Mouse (Mus musculus): ENCODE measurements around the gene D430041D05Rik. TPM values are rescaled to one million over a fixed set of nuclear protein-coding genes. Genes with fewer than 3 reads are reported as not detected.

D430041D05Rik gene
- total and polyA plus RNA-seq, 2 experiments from 2014 or later: 7.9 to 47.6 TPM

DNA sequence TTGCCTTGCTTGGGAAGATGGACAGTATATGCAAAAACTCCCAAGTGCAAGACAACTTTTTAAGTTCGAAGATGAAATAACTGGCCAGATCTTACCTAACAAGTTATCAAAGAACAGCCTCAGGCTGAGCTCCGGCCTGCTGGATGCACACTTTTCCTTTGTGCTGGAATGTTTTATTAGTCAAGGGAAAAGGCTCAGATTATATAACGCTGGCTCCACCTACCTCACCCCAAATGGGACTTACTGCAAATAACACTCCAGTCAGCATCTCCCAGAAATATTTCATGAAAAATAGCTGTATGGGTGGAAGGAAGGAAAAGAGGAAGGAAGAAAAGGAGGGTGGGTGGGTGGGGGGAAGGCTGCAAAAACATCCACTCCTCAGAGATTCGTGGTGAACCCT lies 54.3 kb downstream of the D430041D05Rik start:
- DNase-seq (ENCODE audit: low spot score): no peak
- WGBS: 77% methylated on average over 4 of the region's 4 CpGs
- no peak for ATAC-seq (ENCODE audit: low FRiP score)
- no peak overlapping the region for H3K27ac ChIP-seq (ENCODE audit: low read depth, low read length)
- H3K9ac ChIP-seq (replicated peaks; ENCODE audit: low read length, poor library complexity, severe bottlenecking): no peak overlapping the region
- H3K4me1 ChIP-seq (ENCODE audit: insufficient read depth, low read length): 0 out of 2 replicates have a peak, but pooled peaks cover 6% of the 10 kb centered on the region
- H3K9me3 ChIP-seq (ENCODE audit: low read length): no peaks in the 10 kb centered on the region
- H3K36me3 ChIP-seq (ENCODE audit: insufficient read depth, low read length): no peaks in the 10 kb centered on the region
- no peak overlapping the region for H3K4me3 ChIP-seq (ENCODE audit: low read depth, low read length)
- no peak for TF ChIP-seq CTCF (IDR thresholded peaks at IDR 0.05)
- no peak overlapping the region for H3K4me2 ChIP-seq (ENCODE audit: low read depth, low read length, poor library complexity, severe bottlenecking)
- H3K27me3 ChIP-seq (ENCODE audit: insufficient read depth, low read length): no peaks in the 10 kb centered on the region

DNA sequence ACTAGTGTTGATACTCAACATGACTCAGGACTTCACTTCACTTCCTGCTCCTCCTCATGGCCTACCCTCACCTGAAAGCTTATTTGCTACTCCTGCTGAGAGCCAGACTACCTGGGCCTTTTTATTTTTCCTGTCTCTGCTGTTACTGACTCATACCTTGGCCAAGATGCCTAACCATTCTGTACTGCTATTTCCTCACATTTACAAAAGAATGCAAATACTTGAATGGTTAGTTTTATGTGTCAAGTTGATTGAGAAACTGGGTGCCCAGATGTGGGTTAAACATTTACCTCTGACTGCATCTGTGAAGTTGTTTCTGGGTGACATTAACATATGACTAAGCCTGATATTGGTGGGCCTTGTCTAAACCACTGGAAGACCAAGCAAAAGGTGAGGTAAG lies 56.7 kb downstream of the D430041D05Rik start:
- ATAC-seq (ENCODE audit: low FRiP score) (no peak), DNase-seq (ENCODE audit: low spot score) (no peak)
- H3K4me2 ChIP-seq (ENCODE audit: low read depth, low read length, poor library complexity, severe bottlenecking): no peak overlapping the region
- no peaks in the 10 kb centered on the region for H3K36me3 ChIP-seq (ENCODE audit: insufficient read depth, low read length)
- no peak overlapping the region for H3K27ac ChIP-seq (ENCODE audit: low read depth, low read length)
- TF ChIP-seq CTCF (IDR thresholded peaks at IDR 0.05): no peak
- no peaks in the 10 kb centered on the region for H3K9me3 ChIP-seq (ENCODE audit: low read length)
- 0 out of 2 replicates have a peak, but pooled peaks cover 6% of the 10 kb centered on the region for H3K4me1 ChIP-seq (ENCODE audit: insufficient read depth, low read length)
- H3K9ac ChIP-seq (replicated peaks; ENCODE audit: low read length, poor library complexity, severe bottlenecking): no peak overlapping the region
- H3K4me3 ChIP-seq (ENCODE audit: low read depth, low read length): no peak overlapping the region
- no peaks in the 10 kb centered on the region for H3K27me3 ChIP-seq (ENCODE audit: insufficient read depth, low read length)

DNA sequence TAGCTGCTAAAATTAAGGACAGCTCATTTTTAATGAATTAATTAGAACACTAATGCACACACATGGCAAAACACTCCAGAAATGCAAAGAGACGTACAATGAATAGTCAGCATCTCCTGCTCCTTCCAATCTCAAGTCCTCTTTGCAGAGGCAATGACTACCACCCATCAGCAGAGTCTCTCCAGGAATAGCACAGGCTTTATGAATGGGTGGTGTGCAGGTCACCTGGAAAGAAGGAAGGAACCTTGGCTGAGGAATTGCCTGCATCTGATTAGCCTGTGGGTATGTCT lies 58.7 kb downstream of the D430041D05Rik start:
- Histone ChIP-seq H3K27ac (ENCODE audit: low read depth, low read length) (no peak overlapping the region), H3K4me2 (ENCODE audit: low read depth, low read length, poor library complexity, severe bottlenecking) (no peak overlapping the region), H3K9me3 (ENCODE audit: low read length) (no peaks in the 10 kb centered on the region), H3K9ac (replicated peaks; ENCODE audit: low read length, poor library complexity, severe bottlenecking) (no peak overlapping the region), H3K4me3 (ENCODE audit: low read depth, low read length) (no peak overlapping the region), H3K4me1 (ENCODE audit: insufficient read depth, low read length) (0 out of 2 replicates have a peak, but pooled peaks cover 6% of the 10 kb centered on the region), H3K36me3 (ENCODE audit: insufficient read depth, low read length) (no peaks in the 10 kb centered on the region), H3K27me3 (ENCODE audit: insufficient read depth, low read length) (no peaks in the 10 kb centered on the region)
- DNase-seq (ENCODE audit: low spot score): no peak
- no peak for ATAC-seq (ENCODE audit: low FRiP score)
- TF ChIP-seq CTCF (IDR thresholded peaks at IDR 0.05): no peak
- 65% methylated on average over 1 of the region's 1 CpGs for WGBS

DNA sequence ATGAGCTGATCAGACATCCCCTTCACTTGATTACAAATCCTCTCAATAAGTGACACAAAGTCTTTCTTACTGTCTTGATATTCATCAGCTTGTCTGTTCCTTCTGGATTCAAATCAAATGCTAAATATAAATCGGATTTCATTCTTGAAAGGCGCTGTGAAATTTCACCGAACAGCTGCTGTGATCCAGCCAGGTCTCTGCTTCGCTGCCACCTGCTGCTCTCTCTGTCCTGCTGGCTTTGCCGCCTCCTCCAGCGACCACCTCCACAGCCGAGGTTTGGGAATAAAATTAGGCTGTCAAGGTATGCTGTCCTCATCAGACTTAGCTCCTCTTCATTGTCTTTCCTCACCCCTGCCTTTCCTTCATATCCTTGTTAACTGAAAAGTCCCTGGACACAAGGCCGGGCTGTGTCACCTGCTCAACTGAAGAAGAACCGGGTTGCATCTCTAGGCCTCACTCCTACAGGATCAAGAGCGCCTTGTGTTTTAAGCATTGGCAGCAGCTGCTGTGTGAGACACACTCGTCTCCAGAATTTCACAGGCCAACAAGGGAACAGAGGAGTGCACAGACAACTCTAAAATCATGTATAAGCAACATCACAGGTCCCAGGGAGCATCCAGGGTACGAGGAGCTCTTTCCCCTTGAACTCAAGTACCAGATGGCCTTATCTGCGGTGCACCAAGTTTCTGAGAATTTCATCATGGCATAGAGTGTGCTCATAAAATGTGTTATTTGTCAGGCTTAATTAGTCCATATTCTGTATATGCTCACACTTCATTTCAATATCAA lies 59.2 kb downstream of the D430041D05Rik start:
- Histone ChIP-seq H3K4me3 (ENCODE audit: low read depth, low read length) (no peak overlapping the region), H3K27me3 (ENCODE audit: insufficient read depth, low read length) (no peaks in the 10 kb centered on the region), H3K4me2 (ENCODE audit: low read depth, low read length, poor library complexity, severe bottlenecking) (no peak overlapping the region), H3K27ac (ENCODE audit: low read depth, low read length) (no peak overlapping the region), H3K9ac (replicated peaks; ENCODE audit: low read length, poor library complexity, severe bottlenecking) (no peak overlapping the region), H3K9me3 (ENCODE audit: low read length) (no peaks in the 10 kb centered on the region), H3K36me3 (ENCODE audit: insufficient read depth, low read length) (no peaks in the 10 kb centered on the region), H3K4me1 (ENCODE audit: insufficient read depth, low read length) (0 out of 2 replicates have a peak, but pooled peaks cover 6% of the 10 kb centered on the region)
- no peak for ATAC-seq (ENCODE audit: low FRiP score)
- no peak for DNase-seq (ENCODE audit: low spot score)
- 71% methylated on average over 13 of the region's 13 CpGs for WGBS
- TF ChIP-seq CTCF (IDR thresholded peaks at IDR 0.05): no peak

DNA sequence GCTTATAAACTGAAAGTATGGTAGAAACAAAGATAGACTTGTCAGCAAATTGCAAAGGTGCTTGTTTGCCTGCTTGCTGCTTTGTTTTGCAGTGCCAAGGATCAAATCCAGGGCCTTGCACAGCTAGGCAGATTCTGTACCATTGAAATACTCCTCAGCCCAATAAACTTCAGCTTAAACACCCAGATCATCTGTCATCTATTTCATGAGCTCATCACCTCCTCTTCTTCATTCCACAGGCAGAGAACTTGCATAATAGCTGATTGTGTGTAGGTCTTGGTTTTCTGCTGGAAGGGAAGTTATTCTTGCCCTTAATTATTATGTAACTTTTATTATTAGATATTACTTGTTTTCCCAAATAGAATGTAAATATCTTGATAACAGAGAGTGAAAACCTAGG lies 73.2 kb downstream of the D430041D05Rik start:
- ATAC-seq (ENCODE audit: low FRiP score) (no peak), DNase-seq (ENCODE audit: low spot score) (no peak)
- no peaks in the 10 kb centered on the region for H3K9me3 ChIP-seq (ENCODE audit: low read length)
- H3K4me1 ChIP-seq (ENCODE audit: insufficient read depth, low read length): no peaks in the 10 kb centered on the region
- no peak overlapping the region for H3K4me3 ChIP-seq (ENCODE audit: low read depth, low read length)
- no peak overlapping the region for H3K9ac ChIP-seq (replicated peaks; ENCODE audit: low read length, poor library complexity, severe bottlenecking)
- H3K36me3 ChIP-seq (ENCODE audit: insufficient read depth, low read length): no peaks in the 10 kb centered on the region
- no peak overlapping the region for H3K4me2 ChIP-seq (ENCODE audit: low read depth, low read length, poor library complexity, severe bottlenecking)
- TF ChIP-seq CTCF (IDR thresholded peaks at IDR 0.05): no peak
- H3K27me3 ChIP-seq (ENCODE audit: insufficient read depth, low read length): no peaks in the 10 kb centered on the region
- no peak overlapping the region for H3K27ac ChIP-seq (ENCODE audit: low read depth, low read length)

DNA sequence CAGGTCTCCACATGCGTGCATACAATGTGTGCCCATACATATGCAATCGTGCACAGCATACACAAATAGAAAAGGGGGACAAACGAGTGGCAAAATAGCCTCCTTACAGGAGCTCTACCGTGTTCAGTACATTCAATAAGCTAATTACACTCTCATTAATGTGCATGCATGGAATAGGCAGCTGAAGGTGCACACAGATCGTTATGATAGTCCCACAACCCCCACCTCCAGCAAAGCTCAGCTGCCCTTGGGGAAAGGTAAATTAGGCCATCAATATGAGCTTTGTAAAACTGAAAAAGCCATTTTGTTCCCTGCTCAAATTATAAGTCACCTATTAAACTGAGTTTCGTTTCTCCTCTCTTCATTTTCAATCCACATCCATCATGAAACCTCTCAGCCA lies 75.0 kb downstream of the D430041D05Rik start:
- no peaks in the 10 kb centered on the region for H3K9me3 ChIP-seq (ENCODE audit: low read length)
- no peak for ATAC-seq (ENCODE audit: low FRiP score)
- 62% methylated on average over 6 of the region's 6 CpGs for WGBS
- no peak overlapping the region for H3K4me3 ChIP-seq (ENCODE audit: low read depth, low read length)
- no peak overlapping the region for H3K27ac ChIP-seq (ENCODE audit: low read depth, low read length)
- no peak overlapping the region for H3K9ac ChIP-seq (replicated peaks; ENCODE audit: low read length, poor library complexity, severe bottlenecking)
- H3K4me2 ChIP-seq (ENCODE audit: low read depth, low read length, poor library complexity, severe bottlenecking): no peak overlapping the region
- DNase-seq (ENCODE audit: low spot score): peak; percentile 25
- no peaks in the 10 kb centered on the region for H3K4me1 ChIP-seq (ENCODE audit: insufficient read depth, low read length)
- TF ChIP-seq CTCF (IDR thresholded peaks at IDR 0.05): no peak
- no peaks in the 10 kb centered on the region for H3K27me3 ChIP-seq (ENCODE audit: insufficient read depth, low read length)
- H3K36me3 ChIP-seq (ENCODE audit: insufficient read depth, low read length): no peaks in the 10 kb centered on the region

All from midbrain, postnatal 0 days (tissue).